Mouse (Mus musculus) E14TG2a.4 (cell line): Measurements from ENCODE around the gene Abhd12.

ENCODE experiments used
- H3K27me3 ChIP-seq: 2 replicates; pipeline ENCODE4 v1.6.1; 2014; ENCODE audit warnings: low read length, control low read depth; ENCODE audit not compliant: insufficient read depth
- H3K36me3 ChIP-seq: 2 replicates; pipeline ENCODE4 v1.6.1; 2014; ENCODE audit warnings: low read length, control low read depth; ENCODE audit not compliant: insufficient read depth
- H3K4me1 ChIP-seq: replicated peaks from 2 replicates; pipeline ENCODE4 v1.6.1; 2014; ENCODE audit warnings: low read depth, low read length, control low read depth
- H3K4me3 ChIP-seq: replicated peaks from 2 replicates; pipeline ENCODE4 v1.5.1; 2014; ENCODE audit warnings: mild to moderate bottlenecking, low read length
- H3K9me3 ChIP-seq: 2 replicates; pipeline ENCODE4 v1.6.1; 2014; ENCODE audit warnings: low read length, control low read depth
- CTCF ChIP-seq: conservative IDR thresholded peaks from 2 replicates; pipeline ENCODE4 v1.5.1; 2014; ENCODE audit warnings: low read length
- NANOG ChIP-seq: IDR thresholded peaks from 2 replicates; pipeline ENCODE4 v1.6.1; 2014; ENCODE audit warnings: borderline replicate concordance, low read length, mixed read lengths
- POU5F1 ChIP-seq: IDR thresholded peaks from 2 replicates; pipeline ENCODE4 v1.6.1; 2014; ENCODE audit warnings: low read length, borderline replicate concordance

The Abhd12 gene

GRCm38 (mm10) chr2:150793320-150793719 is 111.2 kb downstream of the Abhd12 start:
- Histone ChIP-seq H3K36me3 (peaks cover 3% of the 10 kb centered on the region; the same call in 1 of the 2 replicates), H3K27me3 (peaks cover 1% of the 10 kb centered on the region; the same call in 1 of the 2 replicates), H3K4me3 (no peak overlapping the region), H3K9me3 (no peaks in the 10 kb centered on the region), H3K4me1 (peaks cover 12% of the 10 kb centered on the region; the same call in 1 of the 2 replicates)
- no peak for TF ChIP-seq CTCF
- TF ChIP-seq POU5F1: no peak
- no peak for TF ChIP-seq NANOG

- peaks cover 24% of the 10 kb centered on the region for H3K4me1 ChIP-seq
- peaks cover 28% of the 10 kb centered on the region for H3K27me3 ChIP-seq
- peaks cover 3% of the 10 kb centered on the region; the same call in 1 of the 2 replicates for H3K36me3 ChIP-seq
- no peak overlapping the region for H3K4me3 ChIP-seq
- TF ChIP-seq POU5F1 (no peak), CTCF (0 out of 2 replicates have a peak, but pooled peaks have one; percentile 4)
- no peaks in the 10 kb centered on the region for H3K9me3 ChIP-seq
Measured at GRCm38 (mm10) chr2:150788768-150789550, 115.6 kb downstream of the Abhd12 start.

- TF ChIP-seq CTCF (no peak), NANOG (no peak), POU5F1 (no peak)
Measured at GRCm38 (mm10) chr2:150787234-150787771, 117.2 kb downstream of the Abhd12 start.

GRCm38 (mm10) chr2:150786251-150787180 is 118.0 kb downstream of the Abhd12 start, which contains the start of gene Pygb:
Gene Pygb (plus strand): TSS chr2:150786735.
- H3K36me3 ChIP-seq: no peaks in the 10 kb centered on the region
- H3K9me3 ChIP-seq: no peaks in the 10 kb centered on the region
- H3K27me3 ChIP-seq: peaks cover 33% of the 10 kb centered on the region
- H3K4me3 ChIP-seq: peak within 1 kb of the TSS; percentile 86
- TF ChIP-seq NANOG (no peak), POU5F1 (no peak), CTCF (no peak)
- H3K4me1 ChIP-seq: peaks cover 23% of the 10 kb centered on the region

More at GRCm38 (mm10) chr2:150787234-150787771, 117.2 kb downstream of the Abhd12 start:
- peaks cover 23% of the 10 kb centered on the region for H3K4me1 ChIP-seq
- peaks cover 33% of the 10 kb centered on the region for H3K27me3 ChIP-seq
- H3K9me3 ChIP-seq: no peaks in the 10 kb centered on the region
- peak overlapping the region; percentile 86 for H3K4me3 ChIP-seq
- H3K36me3 ChIP-seq: peaks cover 3% of the 10 kb centered on the region; the same call in 1 of the 2 replicates

- Histone ChIP-seq H3K36me3 (no peaks in the 10 kb centered on the region), H3K9me3 (peaks cover 5% of the 10 kb centered on the region; the same call in 1 of the 2 replicates), H3K4me3 (no peak overlapping the region), H3K4me1 (peaks cover 16% of the 10 kb centered on the region), H3K27me3 (peaks cover 28% of the 10 kb centered on the region)
- TF ChIP-seq POU5F1: no peak
- TF ChIP-seq CTCF: no peak
- no peak for TF ChIP-seq NANOG
Measured at GRCm38 (mm10) chr2:150782801-150783200, 121.7 kb downstream of the Abhd12 start.
